Mouse (Mus musculus) hematopoietic stem cell, adult 5-6 weeks (primary cell): ENCODE measurements around the gene BC052040. TPM values are rescaled to one million over a fixed set of nuclear protein-coding genes. Genes with fewer than 3 reads are reported as not detected.
A peak's percentile ranks its signal among the peaks of the same experiment; 100 is the strongest.

Experiments
- ATAC-seq, 2 experiments: fragments of 125-278 bp in 1 of 2; replicated peaks in 1 of 2; 2 replicates each; pipeline ENCODE4 v1.8.0; 2016 to 2017; ENCODE audit warnings: inconsistent platforms in 2 of 2, mild to moderate bottlenecking in 2 of 2, moderate number of reproducible peaks in 2 of 2, low read depth in 1 of 2, moderate TSS enrichment in 1 of 2; ENCODE audit not compliant: low FRiP score in 2 of 2, poor library complexity in 2 of 2, severe bottlenecking in 2 of 2, insufficient read depth in 1 of 2, low TSS enrichment in 1 of 2
- total RNA-seq: library from RNA; stranded (forward); fragments of 172-1452, 232-1000 nt; gene quantifications from 2 replicates; pipeline ENCODE4 v1.2.3, GENCODE M21; 2017

Gene BC052040
- total RNA-seq, 1 experiment from 2014 or later, result 8.2 TPM

DNA sequence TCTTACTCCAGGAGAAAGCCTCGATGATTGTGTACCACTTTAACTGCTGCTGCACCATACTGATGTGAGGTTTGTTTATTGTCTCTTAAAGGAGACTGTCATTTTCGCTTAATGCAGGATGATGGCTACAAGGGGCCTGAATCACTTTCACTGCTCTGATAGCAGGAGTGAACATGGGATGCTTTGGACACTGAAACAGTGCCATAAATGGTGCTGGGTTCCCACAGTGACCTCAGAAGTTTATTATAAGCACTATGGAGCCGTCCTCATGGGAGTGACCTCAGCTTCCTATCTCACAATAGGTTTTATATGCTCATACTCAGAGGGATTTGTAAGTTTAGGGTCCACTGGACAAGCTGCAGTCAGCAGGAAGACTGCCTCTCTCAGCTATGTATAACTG, 149.7 kb downstream of the BC052040 start:
- no peak for ATAC-seq

DNA sequence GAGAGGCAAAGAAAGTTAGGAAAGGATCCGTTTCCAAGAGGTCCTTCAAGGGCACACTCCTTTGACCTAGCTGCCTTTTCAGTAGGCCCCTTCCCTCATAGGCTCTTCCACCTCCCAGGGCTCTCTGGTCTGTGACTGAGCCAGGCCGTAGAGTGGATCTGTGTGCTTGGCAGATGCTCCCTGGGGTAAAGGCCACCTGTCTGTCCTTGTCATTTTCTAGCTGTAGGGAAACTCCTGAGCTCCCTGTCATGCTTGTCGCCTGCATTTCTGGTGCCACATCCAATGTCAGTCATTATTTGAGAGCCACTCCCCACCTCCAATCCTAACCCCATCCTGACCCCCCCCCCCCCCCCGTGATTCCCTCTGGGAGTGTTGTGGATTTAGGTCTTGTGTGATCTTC, 151.1 kb downstream of the BC052040 start:
- no peak for ATAC-seq

DNA sequence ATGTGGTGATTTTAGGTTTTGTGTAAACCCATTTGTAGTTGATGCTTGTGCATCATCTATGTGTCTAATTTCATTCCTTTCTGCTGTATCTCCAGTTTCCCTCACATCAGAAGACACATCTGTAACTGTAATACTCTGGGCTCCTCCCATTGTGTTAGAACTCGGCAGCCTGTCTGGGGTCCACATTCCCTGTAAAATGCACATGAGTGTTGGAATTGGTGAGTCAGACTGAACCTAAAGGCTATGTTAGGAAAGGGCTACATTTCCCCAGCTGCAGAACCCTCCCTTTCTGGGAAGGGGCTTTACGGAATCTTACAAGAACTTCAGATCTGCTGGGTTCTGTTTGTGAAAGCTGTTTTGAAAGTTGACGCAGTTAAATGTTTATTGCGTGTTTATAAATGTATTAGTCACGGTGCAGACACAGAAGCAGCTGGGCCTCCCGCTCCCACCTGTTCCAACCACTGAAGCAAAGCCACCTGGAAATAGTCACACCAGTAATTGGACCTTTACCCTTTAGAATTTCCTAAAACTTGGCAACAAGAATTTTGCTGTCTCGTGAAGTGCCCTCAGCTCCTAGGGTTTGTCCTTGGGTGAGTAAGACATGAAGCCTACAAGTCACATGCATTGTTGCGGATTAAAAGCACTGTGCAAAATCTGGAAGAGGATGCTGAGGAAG, 151.6 kb downstream of the BC052040 start:
- no peak for ATAC-seq

- no peak for ATAC-seq
Measured at GRCm38 (mm10) chr2:115734850-115735249, 153.3 kb downstream of the BC052040 start.

DNA sequence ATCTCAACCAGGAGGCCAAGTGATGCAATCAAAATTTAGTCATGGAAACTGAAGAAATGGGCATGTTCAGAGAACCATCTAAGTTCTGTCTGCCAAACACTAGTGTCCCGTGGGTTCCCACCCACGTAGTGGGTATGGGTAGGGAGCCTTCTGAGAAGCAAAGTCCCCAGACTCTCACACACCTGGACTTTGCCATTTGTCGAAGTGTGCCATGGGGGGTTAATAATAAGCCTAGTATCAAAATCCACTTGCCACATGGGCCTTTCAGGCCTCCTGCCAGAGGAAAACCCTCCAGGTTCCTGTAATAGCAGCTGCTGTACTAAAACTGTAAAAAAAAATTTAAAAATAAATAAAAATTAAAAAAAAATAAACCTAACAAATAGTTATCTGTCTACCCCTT, 154.9 kb downstream of the BC052040 start:
- no peak for ATAC-seq

DNA sequence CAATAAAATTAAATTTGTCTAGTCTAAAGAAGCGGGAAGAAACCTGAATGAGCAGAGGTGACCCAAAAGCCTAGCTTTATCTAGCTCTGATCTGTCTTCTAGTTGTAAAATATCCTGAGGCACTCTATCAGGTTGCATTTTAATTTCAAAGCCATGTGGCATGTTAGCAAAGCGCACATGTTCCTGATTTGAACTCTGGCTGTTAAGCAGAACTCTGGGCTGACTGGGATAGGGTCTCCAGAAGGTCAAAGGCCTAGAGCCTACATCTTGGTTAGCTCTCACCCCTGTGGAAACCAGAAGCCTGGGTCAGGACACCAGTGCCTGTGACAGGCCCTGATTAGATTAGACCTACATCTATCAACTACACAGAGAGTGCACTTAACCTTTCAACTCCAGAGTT, 156.4 kb downstream of the BC052040 start:
- no peak for ATAC-seq

DNA sequence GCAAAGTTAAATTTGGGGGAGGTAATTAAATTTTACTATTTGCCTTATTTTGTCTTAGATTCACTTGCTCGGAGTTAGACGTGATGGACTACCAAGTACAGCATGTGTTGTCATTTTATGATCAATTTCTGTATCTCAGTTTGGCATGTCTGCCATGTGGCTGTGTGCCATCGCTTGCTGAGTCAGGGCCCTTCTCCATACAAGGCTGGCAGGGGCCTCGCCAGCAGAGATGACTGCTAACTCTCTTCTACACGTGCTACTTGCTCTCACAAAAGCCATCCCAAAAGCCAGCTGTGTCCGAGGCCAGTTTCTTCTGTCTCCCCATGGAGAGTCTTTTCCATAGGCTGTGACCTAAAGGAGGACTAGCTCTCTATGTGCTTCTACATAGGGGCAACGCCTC, 160.5 kb downstream of the BC052040 start:
- ATAC-seq, result no peak

GRCm38 (mm10) chr2:115747639-115748038, 166.1 kb downstream of the BC052040 start:
- no peak for ATAC-seq

GRCm38 (mm10) chr2:115751177-115751576, 169.7 kb downstream of the BC052040 start:
- ATAC-seq, result no peak

GRCm38 (mm10) chr2:115757685-115758084, 176.2 kb downstream of the BC052040 start:
- ATAC-seq, result no peak

DNA sequence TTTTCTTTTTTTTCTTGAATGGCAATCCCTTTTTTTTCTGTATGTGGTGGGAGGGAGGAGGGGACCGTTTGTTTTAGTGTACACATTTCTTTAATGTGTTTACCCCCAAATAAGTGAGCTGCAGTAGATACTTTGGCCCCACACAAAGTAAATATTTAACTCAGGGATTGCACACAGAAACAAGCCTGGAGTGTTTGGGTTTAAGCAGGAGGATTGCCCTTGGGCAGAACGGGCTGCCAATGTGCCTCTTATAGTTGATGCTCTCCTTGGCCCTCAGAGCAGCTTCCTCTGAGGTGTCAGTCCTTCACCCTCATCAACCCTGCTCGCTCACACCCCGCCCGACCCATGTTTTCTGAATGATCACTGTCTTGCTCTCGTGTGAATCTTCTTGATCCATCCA, 177.0 kb downstream of the BC052040 start:
- ATAC-seq, result no peak

- peak; percentile 86 to 93; a peak in 3 of 4 replicates for ATAC-seq
Measured at GRCm38 (mm10) chr2:115764595-115765305, 183.2 kb downstream of the BC052040 start.

GRCm38 (mm10) chr2:115769597-115770305, 188.2 kb downstream of the BC052040 start:
- no peak for ATAC-seq

DNA sequence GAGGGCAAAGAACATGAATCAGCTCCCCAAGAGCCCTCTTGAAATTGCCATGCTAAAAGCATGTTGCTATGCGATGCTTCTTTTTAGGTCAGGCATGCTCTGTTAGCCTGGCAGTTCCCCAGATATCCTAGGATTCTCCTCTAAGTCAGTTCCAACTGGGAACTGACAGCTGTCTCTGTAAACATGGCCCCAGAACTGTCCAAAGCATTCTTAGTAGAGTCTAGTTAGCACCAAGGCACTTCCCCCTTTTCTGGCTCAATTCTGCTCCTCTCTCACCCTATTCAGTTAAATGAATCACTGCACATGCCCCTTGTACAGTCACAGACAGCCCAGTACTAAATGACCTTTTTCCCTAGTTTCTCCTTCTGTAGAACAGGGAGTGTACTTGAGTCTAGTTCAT, 191.2 kb downstream of the BC052040 start:
- ATAC-seq, result no peak

DNA sequence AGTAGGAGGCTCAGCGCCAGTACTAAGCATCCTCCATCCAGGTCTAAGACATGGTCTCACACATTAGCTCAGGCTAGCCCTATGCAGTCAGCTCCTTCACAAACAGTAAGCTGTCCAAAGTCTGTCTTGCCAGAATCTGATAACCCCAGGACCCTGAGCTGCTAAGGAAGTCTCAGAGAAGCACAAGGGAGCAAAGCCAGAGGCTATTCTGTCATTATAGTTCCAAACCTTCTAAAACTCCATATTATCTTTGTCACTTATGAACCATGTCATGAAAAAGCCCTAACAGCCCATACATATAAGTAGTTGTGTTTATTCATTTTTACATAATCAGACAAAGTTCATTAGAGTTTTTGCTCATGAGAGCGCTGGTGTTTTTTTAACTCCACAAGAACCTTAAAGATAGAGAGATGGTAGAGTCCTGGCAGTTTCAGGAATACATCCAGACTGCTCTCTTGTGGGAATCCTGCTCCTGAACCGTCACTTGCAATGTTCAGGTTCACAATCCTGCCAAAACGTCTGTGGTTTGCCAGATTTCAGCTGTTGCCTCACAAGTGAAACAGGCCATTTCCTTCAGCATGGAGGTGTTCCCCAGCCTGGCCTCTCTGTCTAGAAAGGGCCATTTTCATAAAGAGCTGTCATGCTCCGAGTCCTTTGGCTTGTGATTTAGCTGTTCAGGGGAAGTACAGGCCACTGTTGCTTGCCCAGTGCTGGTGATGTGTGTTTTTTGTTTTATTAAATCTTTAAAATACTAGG, 192.8 kb downstream of the BC052040 start:
- ATAC-seq, result peak in 1 of 2 experiments; percentile 48; a peak in 1 of 4 replicates

- ATAC-seq, result no peak
Measured at GRCm38 (mm10) chr2:115775488-115776217, 194.1 kb downstream of the BC052040 start.
